Mouse (Mus musculus) bone marrow, adult 2 months (tissue): ENCODE results near the gene Hist1h1d.

Source experiments
- CTCF ChIP-seq: fragments of 200-500 bp; IDR thresholded peaks from 2 replicates; pipeline ENCODE4 v1.5.1; 2011; ENCODE audit warnings: low read length, control low read depth; ENCODE audit not compliant: control insufficient read depth, insufficient read depth
- POLR2A ChIP-seq: fragments of 200-500 bp; IDR thresholded peaks from 2 replicates; pipeline ENCODE4 v1.6.1; 2011; ENCODE audit warnings: low read depth, mild to moderate bottlenecking, control low read depth, low read length, borderline replicate concordance; ENCODE audit not compliant: control insufficient read depth

- TF ChIP-seq CTCF (no peak), POLR2A (0 out of 2 replicates have a peak, but pooled peaks have one; percentile 4)
Observed at GRCm38 (mm10) chr13:23534368-23535131, 18.5 kb upstream of the Hist1h1d start.
